Mouse (Mus musculus) midbrain, embryonic 10.5 days (tissue): Measurements from ENCODE around the gene Arid3b. TPM values are rescaled to one million over a fixed set of nuclear protein-coding genes. Genes with fewer than 3 reads are reported as not detected.

Source experiments
- DNase-seq: peaks from one replicate; pipeline ENCODE4 v3.0.0-alpha.2; 2017; ENCODE audit warnings: low spot score
- H3K27ac ChIP-seq: fragments of 300-500 bp; sonication (generic); replicated peaks from 2 replicates; pipeline ENCODE4 v1.5.1; 2016; ENCODE audit warnings: mild to moderate bottlenecking
- H3K27me3 ChIP-seq: fragments of 300-500 bp; sonication (generic); 2 replicates; pipeline ENCODE4 v1.6.1; 2016; ENCODE audit warnings: low read depth, mild to moderate bottlenecking; ENCODE audit not compliant: poor library complexity, severe bottlenecking
- H3K36me3 ChIP-seq: fragments of 300-500 bp; sonication (generic); 2 replicates; pipeline ENCODE4 v1.6.1; 2016; ENCODE audit warnings: mild to moderate bottlenecking, moderate library complexity
- H3K4me1 ChIP-seq: fragments of 300-500 bp; sonication (generic); 2 replicates; pipeline ENCODE4 v1.6.1; 2016
- H3K4me3 ChIP-seq: fragments of 300-500 bp; sonication (generic); 2 replicates; pipeline ENCODE4 v1.5.1; 2016; ENCODE audit warnings: mild to moderate bottlenecking, moderate library complexity
- H3K9me3 ChIP-seq: fragments of 300-500 bp; sonication (generic); replicated peaks from 2 replicates; pipeline ENCODE4 v1.6.1; 2016; ENCODE audit warnings: mild to moderate bottlenecking
- WGBS: fragments of 180-500 bp; shearing (Covaris S2); methylation state at CpG from one replicate; pipeline ENCODE4 v1.1.7; 2016; 5-methylcytosine and 5-hydroxymethylcytosine counted together
- polyA plus RNA-seq: library from polyadenylated mRNA; unstranded; fragments of >200 nt; fragmentation: Nextera tagmentation; extraction: Ambion mirVana; gene quantifications from 2 replicates; pipeline ENCODE4 v1.2.1, GENCODE M21; 2016

Arid3b gene
- polyA plus RNA-seq, 1 experiment from 2014 or later: 40.2 TPM

DNA sequence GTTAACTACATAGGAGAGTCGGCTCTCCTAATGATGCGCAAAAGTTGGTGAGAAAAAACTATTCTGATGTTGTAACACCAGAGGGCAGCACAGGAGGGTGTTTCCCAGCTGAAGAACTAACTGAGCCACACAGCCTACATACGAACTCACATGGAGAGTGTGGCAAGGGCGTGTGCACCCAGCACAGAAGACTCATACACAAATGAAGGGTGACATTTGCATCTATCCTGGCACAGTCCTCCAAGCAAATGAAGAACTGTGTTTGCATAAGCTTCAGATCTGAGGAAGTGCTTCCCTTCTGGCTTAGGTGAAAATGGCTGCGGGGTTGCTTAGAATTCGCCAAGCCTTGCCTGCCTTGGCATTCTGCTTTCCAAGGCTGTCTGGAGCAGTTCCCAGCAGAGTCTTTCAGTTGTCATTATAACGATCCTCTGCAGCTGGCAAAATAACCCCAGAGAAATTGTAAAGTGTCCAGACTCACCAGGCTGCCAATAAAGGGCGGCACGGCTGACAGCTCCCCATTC, 25.4 kb upstream of the Arid3b start:
- Histone ChIP-seq H3K27ac (no peak overlapping the region), H3K4me3 (no peak overlapping the region), H3K4me1 (no peaks in the 10 kb centered on the region), H3K9me3 (no peaks in the 10 kb centered on the region), H3K27me3 (no peaks in the 10 kb centered on the region), H3K36me3 (no peaks in the 10 kb centered on the region)
- DNase-seq: peak; percentile 38
- WGBS: 50% methylated on average over 9 of the region's 9 CpGs

DNA sequence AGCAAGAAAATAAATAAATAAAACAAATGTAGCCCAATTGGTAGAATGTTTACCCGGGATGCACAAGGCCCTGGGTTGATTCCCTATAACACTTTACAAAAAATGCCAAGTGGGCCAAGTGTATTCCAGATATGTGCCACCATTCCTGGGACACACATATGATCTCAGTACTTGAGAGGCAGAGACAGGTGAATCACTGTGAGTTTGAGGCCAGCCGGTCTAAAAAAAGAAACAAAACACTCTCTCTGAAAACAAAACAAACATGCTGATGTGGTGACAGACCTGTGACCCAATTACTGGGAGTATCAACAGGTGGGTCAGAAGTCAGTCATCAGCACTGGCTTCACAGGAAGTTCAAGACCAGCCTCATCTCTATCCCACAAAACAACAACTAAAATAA, 19.9 kb upstream of the Arid3b start:
- Histone ChIP-seq H3K4me3 (no peak overlapping the region), H3K9me3 (no peaks in the 10 kb centered on the region), H3K27ac (no peak overlapping the region), H3K4me1 (no peaks in the 10 kb centered on the region), H3K27me3 (no peaks in the 10 kb centered on the region), H3K36me3 (no peaks in the 10 kb centered on the region)
- 89% methylated on average over 2 of the region's 2 CpGs for WGBS
- DNase-seq: no peak

DNA sequence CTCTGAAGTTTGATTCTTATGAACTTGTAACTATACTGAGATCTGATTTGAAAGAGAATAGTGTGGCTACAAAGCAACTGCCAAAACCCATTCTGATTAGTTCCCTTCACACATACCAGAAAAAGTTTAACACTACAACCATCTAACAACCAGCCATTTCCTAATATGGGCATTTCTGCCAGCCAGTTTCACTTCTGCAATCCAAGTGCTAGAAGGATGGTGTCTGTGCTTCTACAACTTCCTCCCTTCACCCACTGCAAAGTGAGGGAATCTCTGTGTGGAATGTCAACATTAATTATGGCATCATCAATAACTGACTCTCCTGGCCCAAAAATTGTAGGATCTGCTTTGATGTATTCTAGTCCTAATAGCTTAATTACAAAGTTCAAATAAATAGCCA, 17.7 kb upstream of the Arid3b start:
- H3K9me3 ChIP-seq: no peaks in the 10 kb centered on the region
- no peaks in the 10 kb centered on the region for H3K36me3 ChIP-seq
- no peak for DNase-seq
- H3K4me3 ChIP-seq: no peak overlapping the region
- H3K27me3 ChIP-seq: no peaks in the 10 kb centered on the region
- H3K27ac ChIP-seq: no peak overlapping the region
- H3K4me1 ChIP-seq: no peaks in the 10 kb centered on the region

DNA sequence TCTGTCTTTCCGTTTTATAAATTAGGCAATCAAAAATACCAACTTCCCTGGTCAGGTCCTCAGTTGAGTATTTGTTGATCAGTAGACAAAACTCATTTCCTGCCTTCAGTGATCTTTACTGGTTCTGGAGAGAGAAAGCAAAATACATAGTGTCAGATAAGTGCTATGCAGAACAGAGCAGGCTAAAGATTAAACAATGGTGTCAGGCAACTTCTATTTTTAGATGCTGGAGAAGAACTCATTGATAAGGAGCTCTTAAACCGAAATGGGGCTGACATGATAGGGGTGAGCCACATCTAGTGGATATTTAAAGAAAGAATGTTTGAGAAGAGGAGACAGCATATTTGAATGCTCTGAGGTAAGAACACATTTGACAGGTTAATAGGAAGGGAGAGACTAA, 2.4 kb upstream of the Arid3b start:
- Histone ChIP-seq H3K4me1 (peaks cover 24% of the 10 kb centered on the region), H3K4me3 (no peak overlapping the region), H3K9me3 (no peaks in the 10 kb centered on the region), H3K27ac (no peak overlapping the region), H3K36me3 (0 out of 2 replicates have a peak, but pooled peaks cover under 1% of the 10 kb centered on the region), H3K27me3 (0 out of 2 replicates have a peak, but pooled peaks cover under 1% of the 10 kb centered on the region)
- WGBS: 92% methylated on average over 2 of the region's 2 CpGs
- DNase-seq: no peak

DNA sequence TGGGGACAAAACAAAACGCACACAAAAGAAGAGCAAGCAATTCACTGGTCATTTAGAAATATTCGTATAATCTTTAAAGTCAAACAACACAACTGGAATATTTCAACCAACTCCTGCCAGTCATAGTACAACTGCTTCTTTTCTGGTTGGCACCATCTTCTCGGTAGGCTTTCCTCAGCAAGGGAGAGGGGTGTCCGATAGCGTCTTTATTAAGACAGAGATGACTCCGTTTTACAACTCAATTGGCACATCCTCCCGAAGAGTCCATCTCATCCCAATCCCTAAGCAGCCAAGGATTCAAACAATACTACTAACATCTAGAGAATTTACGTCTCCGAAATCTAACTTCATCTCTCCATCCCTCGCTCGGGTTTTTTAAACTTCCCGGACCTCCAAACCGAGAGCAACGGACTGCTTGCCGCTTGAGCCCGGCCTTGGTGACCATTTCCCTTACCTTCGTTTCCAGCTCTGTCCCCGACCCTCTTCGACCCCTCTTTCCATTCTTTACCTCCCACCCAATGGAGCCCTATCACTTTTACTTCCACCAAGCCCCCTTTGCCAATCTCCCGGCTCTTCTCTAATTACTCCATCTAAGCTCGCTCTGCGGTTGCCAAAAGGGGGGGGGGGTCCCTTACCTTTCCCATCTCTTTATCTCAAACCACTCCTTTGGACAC, 615 bp downstream of the Arid3b start:
- peak overlapping the region; percentile 93 for H3K27ac ChIP-seq
- 0 out of 2 replicates have a peak, but pooled peaks cover 7% of the 10 kb centered on the region for H3K27me3 ChIP-seq
- peaks cover 27% of the 10 kb centered on the region for H3K36me3 ChIP-seq
- DNase-seq: peak; percentile 54
- no peaks in the 10 kb centered on the region for H3K9me3 ChIP-seq
- peaks cover 51% of the 10 kb centered on the region for H3K4me1 ChIP-seq
- under 1% methylated on average over 22 of the region's 22 CpGs for WGBS
- H3K4me3 ChIP-seq: peak overlapping the region; percentile 88

DNA sequence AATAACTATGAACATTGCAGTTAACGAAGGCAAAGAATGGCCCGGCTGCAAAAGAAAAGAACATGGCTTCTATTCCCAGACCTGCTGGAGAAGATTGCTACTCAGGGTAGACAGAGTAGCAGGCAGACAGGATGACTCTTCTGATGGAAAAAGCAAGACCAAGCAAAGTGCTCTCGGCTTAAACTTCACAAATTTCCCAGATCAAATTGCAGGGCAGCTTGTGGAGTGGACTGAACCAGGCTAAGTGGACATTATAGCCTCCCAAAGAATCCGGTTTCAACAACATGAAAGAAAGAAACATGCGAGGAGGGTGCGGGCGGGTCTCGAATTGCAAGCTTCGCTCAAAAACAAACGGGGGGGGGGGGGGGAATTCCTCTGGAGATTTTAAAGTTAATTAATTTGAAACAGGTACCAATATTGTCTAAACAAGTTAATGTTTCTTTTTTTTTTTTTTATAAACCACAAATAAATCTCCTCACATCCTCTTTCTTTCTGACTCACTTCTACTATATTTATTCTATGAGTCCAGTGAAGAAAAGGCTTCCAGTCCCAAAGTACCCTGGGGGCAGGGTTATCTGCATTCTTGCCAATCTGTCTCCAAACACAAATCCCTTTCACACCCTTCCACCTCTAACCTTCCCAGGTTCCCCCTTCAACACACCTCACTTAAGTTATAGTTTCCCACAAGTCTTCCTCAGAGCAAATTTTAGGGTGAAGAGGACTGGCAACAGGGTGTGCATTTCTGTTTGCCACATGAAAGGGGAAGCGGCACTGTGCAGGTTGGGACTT, 1.8 kb downstream of the Arid3b start:
- Histone ChIP-seq H3K27ac (peak overlapping the region; percentile 38; the same call in 1 of the 2 replicates), H3K36me3 (peaks cover 27% of the 10 kb centered on the region), H3K4me3 (peak overlapping the region; percentile 88), H3K9me3 (no peaks in the 10 kb centered on the region), H3K27me3 (0 out of 2 replicates have a peak, but pooled peaks cover 7% of the 10 kb centered on the region), H3K4me1 (peaks cover 62% of the 10 kb centered on the region)
- DNase-seq: no peak
- WGBS: 22% methylated on average over 11 of the region's 11 CpGs

DNA sequence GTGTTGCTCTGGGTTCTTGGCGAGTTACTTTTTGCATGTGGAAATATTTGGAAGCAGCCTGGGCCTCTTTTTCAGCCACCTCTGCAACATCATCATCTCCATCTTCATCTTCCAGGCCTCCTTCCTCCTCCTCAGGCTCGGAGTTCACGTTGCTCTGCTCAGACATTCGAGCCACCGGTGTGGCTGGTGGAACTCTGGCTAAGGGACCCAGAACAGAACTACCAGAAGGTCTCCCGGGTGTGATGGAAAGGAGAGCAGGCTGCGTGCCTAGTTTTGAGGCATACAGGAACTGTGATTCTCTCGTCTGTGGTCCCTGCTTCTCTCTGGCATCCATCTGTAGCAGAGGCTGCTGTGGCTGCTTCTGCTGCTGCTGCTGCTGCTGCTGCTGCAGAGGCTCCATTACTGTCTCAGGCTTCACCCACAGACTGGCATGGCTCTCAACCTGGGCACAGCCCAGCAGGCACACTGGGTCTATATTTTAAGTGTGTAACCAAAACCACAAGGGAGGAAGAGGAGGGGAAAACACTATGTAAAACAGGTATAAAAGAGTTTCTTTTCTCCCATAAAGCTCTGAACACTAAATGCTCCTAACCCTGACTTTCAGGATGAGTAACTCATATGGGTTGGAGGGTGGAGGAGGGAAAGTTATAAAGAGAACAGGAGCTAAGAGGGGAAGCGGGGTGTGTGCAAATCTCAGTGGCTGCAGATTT, 2.7 kb downstream of the Arid3b start:
- no peaks in the 10 kb centered on the region for H3K9me3 ChIP-seq
- peak overlapping the region; percentile 88; the same call in 1 of the 2 replicates for H3K4me3 ChIP-seq
- peaks cover 72% of the 10 kb centered on the region for H3K4me1 ChIP-seq
- no peak for DNase-seq
- H3K27me3 ChIP-seq: 0 out of 2 replicates have a peak, but pooled peaks cover 7% of the 10 kb centered on the region
- 86% methylated on average over 9 of the region's 9 CpGs for WGBS
- peak overlapping the region; percentile 38; the same call in 1 of the 2 replicates for H3K27ac ChIP-seq
- H3K36me3 ChIP-seq: peaks cover 27% of the 10 kb centered on the region

DNA sequence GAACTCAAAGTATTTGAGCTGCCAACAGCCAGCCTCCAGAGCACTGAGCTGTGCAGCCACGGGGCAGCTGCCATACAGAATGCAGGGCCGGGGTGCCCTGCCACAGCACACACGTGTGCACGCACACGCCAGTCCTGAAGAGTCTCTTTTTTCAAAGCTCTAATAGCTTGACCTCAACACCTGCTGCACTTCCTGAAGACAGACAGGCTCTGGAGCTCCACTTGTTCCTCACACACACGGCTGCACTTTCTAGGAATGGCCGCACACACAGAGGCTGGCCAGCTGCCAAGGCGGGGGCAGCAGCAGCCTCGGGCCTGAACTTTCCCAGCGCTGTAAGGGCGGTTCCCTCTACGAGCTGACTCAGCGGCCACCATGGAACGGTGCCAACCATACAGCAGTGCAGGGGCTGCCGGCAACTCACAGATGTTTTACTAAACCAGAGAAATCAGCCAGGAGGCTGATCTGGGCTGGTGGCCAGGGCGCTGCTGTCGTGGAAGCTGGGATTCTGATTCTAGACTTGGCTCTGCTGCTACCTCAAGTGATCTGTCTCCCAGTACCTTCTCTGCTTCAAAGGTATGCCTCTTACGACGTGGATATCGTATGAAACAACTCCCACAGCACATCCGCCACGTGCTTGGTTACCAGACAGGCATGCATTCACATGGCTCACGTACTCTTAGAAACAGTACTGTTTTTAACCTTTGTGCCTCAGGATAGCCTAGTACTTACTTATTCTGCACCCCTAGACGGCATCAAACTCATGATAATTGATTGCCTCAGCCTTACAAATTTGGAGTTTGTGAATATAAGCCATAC, 5.1 kb downstream of the Arid3b start:
- Histone ChIP-seq H3K9me3 (no peaks in the 10 kb centered on the region), H3K4me3 (peak overlapping the region; percentile 35), H3K27ac (peak overlapping the region; percentile 63), H3K36me3 (peaks cover 43% of the 10 kb centered on the region), H3K4me1 (peaks cover 76% of the 10 kb centered on the region), H3K27me3 (0 out of 2 replicates have a peak, but pooled peaks cover 7% of the 10 kb centered on the region)
- peak; percentile 45 for DNase-seq
- WGBS: 53% methylated on average over 24 of the region's 24 CpGs

DNA sequence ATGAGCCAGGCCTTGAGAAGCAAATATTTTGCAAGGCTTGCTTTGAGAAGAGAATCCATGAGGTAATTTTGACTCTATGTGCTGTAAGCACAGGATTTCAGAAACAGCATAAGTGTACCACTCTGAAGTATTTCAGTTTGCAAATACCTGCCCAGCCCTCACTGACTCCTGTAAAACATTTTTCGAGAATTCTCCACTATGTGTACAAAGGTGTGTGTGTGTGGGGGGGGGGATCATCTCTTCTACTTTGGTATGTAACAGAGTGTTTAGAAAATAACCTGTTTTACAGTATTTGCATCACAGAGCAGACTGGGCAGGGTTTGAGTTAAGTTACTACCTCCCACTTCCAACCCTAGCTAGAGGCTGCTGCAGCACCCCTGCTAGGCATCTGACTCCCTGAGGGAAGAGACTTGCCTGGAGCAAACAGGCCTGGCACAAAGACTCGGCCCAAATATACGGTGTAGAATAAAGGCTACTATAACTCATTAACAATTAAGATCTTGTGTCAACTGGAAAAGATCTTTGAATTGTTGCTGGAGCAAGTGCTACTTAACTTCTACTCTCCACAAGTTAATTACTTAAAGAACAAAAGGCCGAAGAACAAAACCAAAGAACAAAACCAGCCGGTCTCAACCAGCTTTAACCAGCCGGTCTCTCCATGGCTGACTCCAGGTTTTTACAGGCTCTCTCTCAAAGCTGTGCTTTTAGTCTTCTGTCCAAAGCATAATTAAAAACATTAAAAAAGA, 6.6 kb downstream of the Arid3b start:
- H3K27me3 ChIP-seq: 0 out of 2 replicates have a peak, but pooled peaks cover 7% of the 10 kb centered on the region
- WGBS: 28% methylated on average over 6 of the region's 6 CpGs
- peak overlapping the region; percentile 2; the same call in 1 of the 2 replicates for H3K4me3 ChIP-seq
- peaks cover 67% of the 10 kb centered on the region for H3K4me1 ChIP-seq
- no peaks in the 10 kb centered on the region for H3K9me3 ChIP-seq
- peak overlapping the region; percentile 63 for H3K27ac ChIP-seq
- DNase-seq: no peak
- peaks cover 58% of the 10 kb centered on the region for H3K36me3 ChIP-seq

DNA sequence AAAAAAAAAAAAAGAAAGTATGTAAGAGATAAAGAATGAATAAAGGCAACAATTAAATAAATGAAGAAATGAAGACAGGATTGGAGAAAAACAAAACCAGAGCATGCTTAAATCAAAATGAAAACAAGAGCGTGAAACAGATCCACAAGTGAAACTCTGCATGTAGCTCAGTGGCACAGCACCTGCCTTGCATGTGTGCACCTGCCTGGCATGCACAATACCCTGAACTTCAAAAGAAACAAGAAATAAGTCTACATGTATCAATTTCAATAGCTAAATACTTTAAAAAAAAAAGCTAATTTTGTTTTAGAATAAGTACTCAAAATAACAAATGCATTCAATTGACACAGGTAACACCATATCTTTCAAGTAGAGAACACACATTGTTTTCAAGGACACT, 13.2 kb downstream of the Arid3b start:
- Histone ChIP-seq H3K4me3 (no peak overlapping the region), H3K36me3 (peaks cover 34% of the 10 kb centered on the region), H3K27ac (no peak overlapping the region), H3K9me3 (no peaks in the 10 kb centered on the region), H3K27me3 (no peaks in the 10 kb centered on the region), H3K4me1 (peaks cover 40% of the 10 kb centered on the region)
- DNase-seq: no peak
- WGBS: 93% methylated on average over 1 of the region's 1 CpGs

DNA sequence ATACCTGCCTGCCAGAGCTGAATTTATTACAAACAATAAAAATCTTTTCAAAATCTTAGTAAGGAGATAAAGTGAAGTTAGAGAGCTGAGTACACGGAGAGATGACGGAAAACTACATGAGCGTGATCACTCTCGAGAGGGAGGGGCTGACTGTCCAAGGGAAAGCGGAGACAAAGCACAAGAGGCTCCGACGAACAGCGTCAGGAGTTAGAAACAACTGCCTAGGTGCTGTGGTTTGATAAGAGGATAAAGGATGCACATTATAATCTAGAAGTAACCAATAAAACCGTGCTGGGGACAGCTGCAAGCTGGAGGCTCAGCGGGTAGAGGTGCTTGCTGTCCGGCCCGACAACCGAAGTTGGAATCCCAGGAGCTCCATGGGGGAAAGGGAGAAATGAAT, 13.8 kb downstream of the Arid3b start:
- Histone ChIP-seq H3K27me3 (no peaks in the 10 kb centered on the region), H3K4me3 (no peak overlapping the region), H3K4me1 (peaks cover 41% of the 10 kb centered on the region), H3K9me3 (no peaks in the 10 kb centered on the region), H3K27ac (no peak overlapping the region), H3K36me3 (peaks cover 30% of the 10 kb centered on the region)
- WGBS: 77% methylated on average over 13 of the region's 13 CpGs
- DNase-seq: no peak
